Mouse (Mus musculus) kidney, embryonic 15.5 days (tissue): ENCODE data around the gene Sun1. TPM values are rescaled to one million over a fixed set of nuclear protein-coding genes. Genes with fewer than 3 reads are reported as not detected.

Experiments used
- ATAC-seq: fragments of 200-750 bp; cut with Nextera tagmentation; replicated peaks from 2 replicates; pipeline ENCODE4 v1.8.0; 2017; ENCODE audit warnings: moderate TSS enrichment; ENCODE audit not compliant: low FRiP score
- H3K27ac ChIP-seq: fragments of 300-500 bp; sonication (generic); 2 replicates; pipeline ENCODE4 v1.5.1; 2015; ENCODE audit warnings: mild to moderate bottlenecking, inconsistent platforms
- H3K27me3 ChIP-seq: fragments of 300-500 bp; sonication (generic); 2 replicates; pipeline ENCODE4 v1.6.1; 2015; ENCODE audit warnings: inconsistent platforms
- H3K36me3 ChIP-seq: fragments of 300-500 bp; sonication (generic); 2 replicates; pipeline ENCODE4 v1.6.1; 2015; ENCODE audit warnings: inconsistent platforms
- H3K4me1 ChIP-seq: fragments of 300-500 bp; sonication (generic); 2 replicates; pipeline ENCODE4 v1.6.1; 2015; ENCODE audit warnings: inconsistent platforms
- H3K4me2 ChIP-seq: fragments of 300-500 bp; sonication (generic); 2 replicates; pipeline ENCODE4 v1.6.1; 2015; ENCODE audit warnings: moderate library complexity, mild to moderate bottlenecking, inconsistent platforms
- H3K4me3 ChIP-seq: fragments of 300-500 bp; sonication (generic); replicated peaks from 2 replicates; pipeline ENCODE4 v1.5.1; 2015; ENCODE audit warnings: mild to moderate bottlenecking, inconsistent platforms
- H3K9ac ChIP-seq: fragments of 300-500 bp; sonication (generic); 2 replicates; pipeline ENCODE4 v1.6.1; 2015; ENCODE audit warnings: mild to moderate bottlenecking, inconsistent platforms
- H3K9me3 ChIP-seq: fragments of 300-500 bp; sonication (generic); replicated peaks from 2 replicates; pipeline ENCODE4 v1.6.1; 2016; ENCODE audit warnings: inconsistent platforms
- WGBS: fragments of 180-500 bp; shearing (Covaris S2); methylation state at CpG from one replicate; pipeline ENCODE4 v1.1.7; 2015; ENCODE audit warnings: mixed read lengths; 5-methylcytosine and 5-hydroxymethylcytosine counted together
- polyA plus RNA-seq: library from polyadenylated mRNA; unstranded; fragments of >200 nt; fragmentation: Nextera tagmentation; extraction: Ambion mirVana; gene quantifications from 2 replicates; pipeline ENCODE4 v1.2.1, GENCODE M21; 2015

The Sun1 gene
- polyA plus RNA-seq, 1 experiment from 2014 or later = 57.3 TPM

DNA sequence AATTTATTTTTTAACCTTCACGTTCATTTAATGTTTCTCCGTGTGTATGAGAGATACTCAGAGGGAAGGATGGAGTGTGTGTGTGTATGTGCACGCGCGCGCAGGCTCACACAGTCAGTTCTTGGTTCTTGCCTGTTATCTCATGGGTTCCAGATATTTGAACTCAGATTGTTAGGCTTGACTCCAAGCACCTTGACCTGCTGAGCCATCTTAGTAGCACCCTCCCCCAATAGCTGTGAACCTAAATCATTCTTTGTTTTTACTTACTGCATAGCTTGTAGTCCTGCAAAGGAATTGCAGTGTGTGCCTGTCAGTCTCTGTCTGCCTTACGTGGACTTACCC lies 9.2 kb downstream of the Sun1 start:
- H3K9ac ChIP-seq = no peak overlapping the region
- no peaks in the 10 kb centered on the region for H3K9me3 ChIP-seq
- no peaks in the 10 kb centered on the region for H3K27me3 ChIP-seq
- no peak overlapping the region for H3K4me2 ChIP-seq
- 89% methylated on average over 7 of the region's 7 CpGs for WGBS
- no peak overlapping the region for H3K27ac ChIP-seq
- H3K36me3 ChIP-seq = peaks cover 30% of the 10 kb centered on the region
- H3K4me1 ChIP-seq = 0 out of 2 replicates have a peak, but pooled peaks cover 3% of the 10 kb centered on the region
- H3K4me3 ChIP-seq = no peak overlapping the region
- ATAC-seq = no peak

DNA sequence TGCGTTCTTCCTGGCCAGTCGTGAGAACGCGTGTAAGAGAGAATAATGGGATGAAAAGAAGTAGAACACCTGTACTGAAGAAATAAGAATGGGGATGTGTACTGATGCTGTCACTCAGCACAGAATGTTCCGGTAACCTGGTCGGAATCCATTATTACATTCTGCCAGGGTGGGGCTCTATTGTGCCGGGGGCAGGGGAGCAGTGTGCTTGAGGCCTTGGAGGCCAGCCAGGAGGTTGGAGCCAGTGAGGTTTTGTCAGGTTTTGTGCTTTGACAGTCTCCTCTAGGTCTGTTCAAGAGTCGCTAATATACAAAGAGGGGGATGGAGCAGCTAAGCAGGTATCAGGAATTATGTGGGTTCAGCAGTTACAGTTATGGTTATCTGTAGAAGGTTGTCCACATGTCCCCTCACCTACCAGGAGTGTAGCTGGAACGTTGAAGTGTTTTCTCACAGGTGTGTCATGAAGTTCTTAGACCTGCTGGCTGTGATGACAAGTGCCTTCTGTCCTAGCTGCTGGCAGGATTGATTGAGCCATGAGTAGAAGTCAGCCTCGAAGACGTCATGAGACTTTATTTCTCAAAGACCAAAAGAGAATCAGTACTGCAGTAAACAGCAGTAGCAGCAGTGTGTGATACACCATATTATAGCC lies 11.4 kb downstream of the Sun1 start:
- Histone ChIP-seq H3K36me3 (peaks cover 49% of the 10 kb centered on the region), H3K9me3 (no peaks in the 10 kb centered on the region), H3K4me2 (no peak overlapping the region), H3K4me1 (no peaks in the 10 kb centered on the region), H3K27ac (no peak overlapping the region), H3K9ac (no peak overlapping the region), H3K27me3 (no peaks in the 10 kb centered on the region), H3K4me3 (no peak overlapping the region)
- 92% methylated on average over 11 of the region's 11 CpGs for whole genome bisulfite sequencing
- no peak for ATAC-seq

DNA sequence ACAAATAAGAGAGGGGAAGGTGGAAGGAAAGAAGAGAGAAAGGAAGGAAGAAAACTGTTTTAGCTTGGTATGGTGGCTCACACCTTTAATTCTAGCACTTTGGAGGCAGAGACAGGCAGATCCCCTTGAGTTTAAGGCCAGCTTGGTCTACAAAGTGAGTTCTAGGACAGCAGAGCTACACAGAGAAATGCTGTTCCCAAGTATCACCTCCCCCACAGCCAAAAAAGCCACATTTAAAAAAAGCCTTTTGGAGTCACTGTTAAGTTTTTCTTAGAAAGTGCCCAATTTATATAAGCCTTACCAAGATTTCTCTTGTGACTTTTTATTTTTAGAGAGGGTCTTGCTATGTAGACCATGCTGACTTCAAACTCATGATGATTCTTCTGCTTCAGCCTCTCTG lies 13.9 kb downstream of the Sun1 start:
- Histone ChIP-seq H3K36me3 (peaks cover 50% of the 10 kb centered on the region), H3K27me3 (no peaks in the 10 kb centered on the region), H3K9ac (no peak overlapping the region), H3K9me3 (no peaks in the 10 kb centered on the region), H3K27ac (no peak overlapping the region), H3K4me2 (no peak overlapping the region), H3K4me3 (no peak overlapping the region), H3K4me1 (no peaks in the 10 kb centered on the region)
- no peak for ATAC-seq

DNA sequence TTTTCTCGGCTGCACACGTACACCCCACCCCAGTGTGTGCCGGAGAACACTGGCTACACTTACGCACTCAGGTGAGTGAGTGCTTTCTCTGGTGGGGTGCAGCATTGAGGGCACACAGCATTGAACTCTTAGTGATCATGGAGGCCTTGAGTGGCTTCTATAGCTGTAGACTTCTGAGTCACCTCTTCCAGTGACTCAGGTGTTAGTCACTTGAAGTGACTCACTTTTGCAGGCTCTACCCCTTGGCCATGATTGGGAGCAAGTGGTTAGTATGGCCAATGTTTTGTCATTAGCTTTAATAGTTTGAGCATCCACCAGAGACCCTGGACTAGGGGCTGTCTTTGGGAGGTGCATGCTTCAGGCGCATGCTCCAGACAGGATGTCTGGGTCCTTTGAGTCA lies 14.7 kb downstream of the Sun1 start:
- Histone ChIP-seq H3K27ac (no peak overlapping the region), H3K27me3 (no peaks in the 10 kb centered on the region), H3K9me3 (no peaks in the 10 kb centered on the region), H3K4me2 (no peak overlapping the region), H3K36me3 (peaks cover 51% of the 10 kb centered on the region), H3K4me1 (no peaks in the 10 kb centered on the region), H3K9ac (no peak overlapping the region), H3K4me3 (no peak overlapping the region)
- WGBS = 94% methylated on average over 5 of the region's 5 CpGs
- no peak for ATAC-seq

DNA sequence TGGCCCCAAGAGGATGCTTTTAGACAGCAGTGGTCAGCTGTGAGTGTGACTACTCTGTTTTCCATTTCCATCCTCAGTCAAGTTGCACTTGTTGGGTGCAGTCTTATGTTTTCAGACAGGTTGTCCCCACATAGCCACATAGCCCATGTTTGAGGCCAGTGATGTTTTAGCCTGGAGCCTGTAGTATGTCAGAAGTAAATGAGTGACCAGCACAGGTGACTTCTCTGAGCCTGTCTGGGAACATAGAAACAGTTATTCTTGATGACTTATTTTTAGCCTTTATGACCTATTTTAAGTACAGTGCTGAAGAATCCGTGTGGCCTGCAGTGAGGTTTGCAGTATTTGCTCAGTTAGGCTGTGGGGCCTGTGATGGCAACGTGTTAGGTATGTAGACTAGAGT lies 15.7 kb downstream of the Sun1 start:
- H3K36me3 ChIP-seq = peaks cover 48% of the 10 kb centered on the region
- WGBS = 91% methylated on average over 2 of the region's 2 CpGs
- no peaks in the 10 kb centered on the region for H3K9me3 ChIP-seq
- no peak overlapping the region for H3K9ac ChIP-seq
- no peaks in the 10 kb centered on the region for H3K27me3 ChIP-seq
- no peak for ATAC-seq
- no peak overlapping the region for H3K4me3 ChIP-seq
- H3K4me2 ChIP-seq = no peak overlapping the region
- H3K27ac ChIP-seq = no peak overlapping the region
- no peaks in the 10 kb centered on the region for H3K4me1 ChIP-seq

DNA sequence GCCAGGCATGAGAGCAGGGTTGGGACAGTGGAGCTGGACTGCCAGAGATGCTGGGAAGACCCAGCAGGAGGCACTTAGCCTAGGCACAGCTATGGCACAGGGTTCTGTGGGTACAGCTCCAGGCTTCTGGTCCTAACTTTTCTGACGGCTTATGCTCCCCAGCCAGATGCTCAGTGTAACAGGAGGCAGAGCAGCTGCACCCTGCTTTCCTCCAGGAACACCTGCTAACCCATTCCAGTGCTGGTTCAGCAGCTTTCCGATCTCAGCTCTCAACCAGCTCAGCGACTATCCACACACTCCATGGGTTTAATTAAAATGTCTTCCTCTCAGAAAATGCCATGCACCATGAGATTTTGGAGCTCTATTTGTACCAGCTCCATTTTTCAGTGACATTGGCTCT lies 16.3 kb downstream of the Sun1 start:
- 92% methylated on average over 3 of the region's 3 CpGs for WGBS

DNA sequence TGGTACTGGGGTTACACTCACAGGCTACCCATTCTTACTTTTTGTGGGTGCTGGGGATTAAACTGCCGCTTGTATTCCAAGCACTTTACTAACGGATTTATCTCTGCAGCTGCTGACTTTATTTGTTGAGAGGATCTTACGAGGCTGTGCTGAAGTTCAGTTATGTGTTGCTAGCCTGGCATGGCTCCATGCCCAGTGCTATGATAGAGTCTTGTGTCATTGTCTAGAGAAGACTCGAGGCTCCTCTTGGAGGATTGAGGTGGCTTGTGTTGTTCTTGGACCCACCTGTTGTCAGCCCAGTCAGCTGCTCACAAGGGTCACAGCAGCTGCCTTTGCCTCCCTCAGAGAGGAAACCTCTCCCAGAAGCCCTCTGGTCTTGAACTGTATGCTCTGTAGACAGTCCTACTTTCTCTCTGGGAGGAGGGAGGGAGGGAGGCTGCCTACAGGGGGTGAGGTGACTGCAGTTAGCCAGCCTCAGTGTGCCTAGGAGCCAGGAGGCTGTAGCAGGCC lies 19.6 kb downstream of the Sun1 start:
- no peak overlapping the region for H3K4me2 ChIP-seq
- H3K27ac ChIP-seq = no peak overlapping the region
- peaks cover 74% of the 10 kb centered on the region for H3K36me3 ChIP-seq
- no peak for ATAC-seq
- no peak overlapping the region for H3K9ac ChIP-seq
- no peaks in the 10 kb centered on the region for H3K27me3 ChIP-seq
- H3K4me3 ChIP-seq = no peak overlapping the region
- no peaks in the 10 kb centered on the region for H3K4me1 ChIP-seq
- H3K9me3 ChIP-seq = no peaks in the 10 kb centered on the region
- whole genome bisulfite sequencing = 80% methylated on average over 4 of the region's 4 CpGs

More for the DNA sequence above, 16.3 kb downstream of the Sun1 start:
- no peaks in the 10 kb centered on the region for H3K4me1 ChIP-seq
- H3K36me3 ChIP-seq = peaks cover 55% of the 10 kb centered on the region
- no peaks in the 10 kb centered on the region for H3K27me3 ChIP-seq
- H3K4me2 ChIP-seq = no peak overlapping the region
- no peaks in the 10 kb centered on the region for H3K9me3 ChIP-seq
- H3K4me3 ChIP-seq = no peak overlapping the region
- H3K27ac ChIP-seq = no peak overlapping the region
- ATAC-seq = no peak
- H3K9ac ChIP-seq = no peak overlapping the region

DNA sequence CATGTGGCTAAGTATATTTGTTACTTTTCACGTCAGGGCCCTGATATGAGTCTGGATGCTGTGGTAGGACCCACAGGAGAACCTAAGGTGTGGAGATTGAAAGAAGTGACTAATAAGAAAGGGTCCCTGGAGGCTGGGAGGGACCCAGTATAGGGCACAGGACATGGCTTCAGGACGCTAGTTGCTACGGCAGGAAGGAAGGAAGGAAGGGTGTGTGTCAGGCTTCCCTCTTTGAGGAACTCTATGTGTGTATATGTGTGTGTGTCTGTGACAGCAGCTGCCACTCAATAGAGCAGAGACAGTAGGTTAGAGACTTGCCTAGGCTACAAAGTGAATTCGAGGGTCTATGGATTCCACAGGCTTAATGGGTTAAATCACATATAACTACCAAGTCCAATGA lies 20.2 kb downstream of the Sun1 start:
- Histone ChIP-seq H3K4me2 (no peak overlapping the region), H3K4me3 (no peak overlapping the region), H3K9me3 (no peaks in the 10 kb centered on the region), H3K27me3 (no peaks in the 10 kb centered on the region), H3K4me1 (no peaks in the 10 kb centered on the region), H3K27ac (no peak overlapping the region), H3K9ac (no peak overlapping the region), H3K36me3 (peaks cover 74% of the 10 kb centered on the region)
- 78% methylated on average over 4 of the region's 4 CpGs for WGBS
- ATAC-seq = no peak

DNA sequence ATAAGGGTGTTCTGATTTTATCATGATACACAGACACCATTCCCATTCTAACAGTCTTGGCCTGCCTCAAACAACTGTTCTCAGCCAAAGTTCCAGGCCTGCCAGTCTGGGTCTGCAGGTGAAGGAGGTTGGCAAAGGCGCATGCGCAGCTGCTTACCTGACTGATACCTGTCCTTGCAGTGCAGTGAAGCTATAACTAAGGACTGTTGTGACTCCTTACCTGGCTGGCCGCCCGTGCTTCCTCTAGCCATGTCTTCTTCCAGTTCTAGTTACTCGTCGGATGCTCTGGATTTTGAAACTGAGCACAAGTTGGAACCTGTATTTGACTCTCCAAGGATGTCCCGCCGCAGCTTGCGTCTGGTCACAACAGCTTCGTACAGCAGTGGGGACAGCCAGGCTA lies 22.9 kb downstream of the Sun1 start:
- Histone ChIP-seq H3K9me3 (no peaks in the 10 kb centered on the region), H3K4me2 (no peak overlapping the region), H3K36me3 (peaks cover 82% of the 10 kb centered on the region), H3K27me3 (no peaks in the 10 kb centered on the region), H3K27ac (no peak overlapping the region), H3K9ac (no peak overlapping the region), H3K4me3 (no peak overlapping the region), H3K4me1 (no peaks in the 10 kb centered on the region)
- ATAC-seq = no peak
- WGBS = 97% methylated on average over 10 of the region's 10 CpGs

DNA sequence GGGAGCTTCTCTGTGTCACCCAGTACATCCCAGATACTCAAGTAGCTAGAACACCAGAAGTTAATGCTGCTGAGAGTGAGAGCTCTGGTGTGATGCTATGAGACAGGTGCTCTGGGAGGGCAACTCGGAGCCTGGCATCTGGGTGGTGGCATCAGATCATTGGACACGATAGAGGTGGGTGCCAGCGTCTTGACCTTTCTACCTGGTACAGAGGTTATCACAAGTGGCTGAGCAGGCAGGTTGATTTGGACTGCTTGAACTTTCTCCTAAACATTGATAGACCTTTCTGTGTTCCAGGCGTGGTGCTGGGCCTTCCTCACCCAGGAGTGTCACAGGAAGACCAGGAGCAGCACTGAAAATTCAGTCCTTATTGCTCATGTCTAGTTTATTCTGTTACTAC lies 26.8 kb downstream of the Sun1 start:
- ATAC-seq = no peak
- H3K27ac ChIP-seq = no peak overlapping the region
- H3K9me3 ChIP-seq = no peaks in the 10 kb centered on the region
- no peaks in the 10 kb centered on the region for H3K4me1 ChIP-seq
- no peaks in the 10 kb centered on the region for H3K27me3 ChIP-seq
- H3K36me3 ChIP-seq = peaks cover 97% of the 10 kb centered on the region
- 95% methylated on average over 4 of the region's 4 CpGs for WGBS
- H3K4me3 ChIP-seq = no peak overlapping the region
- H3K4me2 ChIP-seq = no peak overlapping the region
- H3K9ac ChIP-seq = no peak overlapping the region

DNA sequence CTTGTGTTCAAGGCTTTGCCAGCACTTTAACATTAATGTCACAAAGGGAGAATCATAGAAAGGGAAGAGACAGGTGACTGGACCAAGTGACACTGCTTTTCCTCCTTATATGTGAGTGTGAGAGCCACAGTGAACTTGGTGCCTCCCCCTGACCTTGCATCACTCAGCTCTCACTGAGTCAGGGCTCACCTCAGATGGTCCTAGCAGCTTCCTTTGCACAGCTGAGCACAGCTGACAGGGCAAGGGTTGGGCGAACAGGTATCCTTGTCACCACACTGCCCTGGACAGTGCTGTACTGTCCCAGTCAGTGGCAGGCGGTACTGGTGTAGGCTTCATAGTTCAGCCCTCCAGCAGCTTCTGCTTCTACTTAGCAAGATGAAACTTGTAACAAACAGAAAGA lies 27.2 kb downstream of the Sun1 start:
- H3K9ac ChIP-seq = no peak overlapping the region
- 97% methylated on average over 2 of the region's 2 CpGs for WGBS
- no peaks in the 10 kb centered on the region for H3K4me1 ChIP-seq
- no peak overlapping the region for H3K4me3 ChIP-seq
- no peaks in the 10 kb centered on the region for H3K27me3 ChIP-seq
- H3K36me3 ChIP-seq = peaks cover 96% of the 10 kb centered on the region
- no peak for ATAC-seq
- H3K9me3 ChIP-seq = no peaks in the 10 kb centered on the region
- no peak overlapping the region for H3K4me2 ChIP-seq
- no peak overlapping the region for H3K27ac ChIP-seq

DNA sequence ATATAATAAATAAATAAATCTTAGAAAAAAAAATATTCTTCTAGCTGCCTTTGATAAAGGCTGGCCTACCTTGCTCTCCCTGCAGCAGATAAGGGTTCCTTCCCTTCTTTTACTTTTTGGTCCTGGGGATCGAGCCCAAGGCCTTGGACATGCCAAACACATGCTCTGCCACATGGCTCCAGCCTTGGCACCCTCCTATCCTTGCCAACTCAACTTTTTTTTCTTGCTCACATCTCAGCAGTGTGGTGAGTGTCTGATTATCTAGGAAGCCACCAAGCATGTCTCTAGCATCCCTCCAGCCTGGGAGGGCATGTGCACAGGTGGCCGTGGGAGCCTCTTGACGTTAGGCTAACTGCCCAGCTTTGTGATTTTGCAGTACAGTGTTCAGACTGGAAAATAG lies 27.9 kb downstream of the Sun1 start:
- WGBS = 93% methylated on average over 3 of the region's 3 CpGs

DNA sequence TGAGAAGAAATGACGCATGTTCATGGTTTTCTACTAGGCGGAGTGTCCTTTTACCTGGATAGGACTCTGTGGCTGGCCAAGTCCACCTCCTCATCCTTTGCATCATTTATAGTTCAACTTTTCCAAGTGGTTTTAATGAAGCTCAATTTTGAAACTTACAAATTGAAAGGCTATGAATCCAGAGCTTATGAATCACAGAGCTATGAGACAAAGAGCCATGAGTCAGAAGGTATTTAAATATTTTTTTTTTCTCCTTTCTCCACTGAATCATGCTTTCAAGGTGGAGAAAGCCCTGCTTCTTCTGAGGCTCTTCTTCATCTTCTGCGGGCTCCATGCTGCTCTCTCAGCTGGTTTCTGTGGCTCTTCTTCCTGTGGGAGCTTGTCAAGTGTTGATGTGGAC lies 29.3 kb downstream of the Sun1 start:
- no peaks in the 10 kb centered on the region for H3K4me1 ChIP-seq
- no peak for ATAC-seq

More for the DNA sequence above, 27.9 kb downstream of the Sun1 start:
- Histone ChIP-seq H3K9ac (no peak overlapping the region), H3K4me1 (no peaks in the 10 kb centered on the region), H3K4me2 (no peak overlapping the region), H3K27ac (no peak overlapping the region), H3K4me3 (no peak overlapping the region), H3K36me3 (peaks cover 96% of the 10 kb centered on the region), H3K27me3 (no peaks in the 10 kb centered on the region), H3K9me3 (no peaks in the 10 kb centered on the region)
- ATAC-seq = no peak

More for the DNA sequence above, 29.3 kb downstream of the Sun1 start:
- Histone ChIP-seq H3K27me3 (no peaks in the 10 kb centered on the region), H3K36me3 (peaks cover 96% of the 10 kb centered on the region), H3K4me2 (no peak overlapping the region), H3K27ac (no peak overlapping the region), H3K9me3 (no peaks in the 10 kb centered on the region), H3K9ac (no peak overlapping the region), H3K4me3 (no peak overlapping the region)
- 96% methylated on average over 3 of the region's 3 CpGs for WGBS
